8 mouse cellular contexts compared by ENCODE assay signal in genomic region chr8:12384996-12385685, GRCm38 (mm10). TPM values are rescaled to one million over a fixed set of nuclear protein-coding genes. Genes with fewer than 3 reads are reported as not detected.
DNase-seq lines count a peak whose midpoint lies in the region; ATAC-seq and TF ChIP-seq lines count a peak whose summit lies in the region.
"Had no signal": no experiment of that assay in that cellular context is flagged by ENCODE, and none has a peak within 500 bp of the region (broad histone marks: within the 10 kb centered on the region; RNA-seq: fewer than 3 reads in every experiment).

No protein-coding gene starts in this region.

- TF ChIP-seq POLR2A in small intestine, adult 2 months (IDR thresholded peaks at IDR 0.05; ENCODE audit: low read depth, low read length), result no peak

- H3K4me1 ChIP-seq in lung, postnatal 0 days (ENCODE audit: insufficient read depth, low read depth, low read length), result peaks cover 17% of the 10 kb centered on the region
- H3K4me1 ChIP-seq in forebrain, embryonic 12.5 days, result peaks cover 63% of the 10 kb centered on the region
- peaks cover 43% of the 10 kb centered on the region for H3K4me1 ChIP-seq in limb, embryonic 10.5 days
- H3K4me1 ChIP-seq in small intestine, adult 2 months (ENCODE audit: control insufficient read depth, insufficient read depth, insufficient read length, low read length), result peaks cover 2% of the 10 kb centered on the region; the same call in 1 of the 2 replicates

- H3K27me3 ChIP-seq in lung, postnatal 0 days (replicated peaks; ENCODE audit: insufficient read depth, low read length), result peaks cover 87% of the 10 kb centered on the region
- peaks cover 77% of the 10 kb centered on the region for H3K27me3 ChIP-seq in forebrain, embryonic 12.5 days
- peaks cover 100% of the 10 kb centered on the region for H3K27me3 ChIP-seq in limb, embryonic 10.5 days (ENCODE audit: low read depth, poor library complexity, severe bottlenecking)
- H3K27me3 ChIP-seq in small intestine, adult 2 months (ENCODE audit: control insufficient read depth, insufficient read depth, low read length), result peaks cover 70% of the 10 kb centered on the region

- no peaks in the 10 kb centered on the region for H3K36me3 ChIP-seq in lung, postnatal 0 days (ENCODE audit: insufficient read depth, low read length)
- no peaks in the 10 kb centered on the region for H3K36me3 ChIP-seq in forebrain, embryonic 12.5 days (replicated peaks)
- no peaks in the 10 kb centered on the region for H3K36me3 ChIP-seq in limb, embryonic 10.5 days
- H3K36me3 ChIP-seq in small intestine, adult 2 months (ENCODE audit: control insufficient read depth, insufficient read depth, low read length), result no peaks in the 10 kb centered on the region

- peak overlapping the region; percentile 36 for H3K4me3 ChIP-seq in lung, postnatal 0 days (ENCODE audit: low read depth, low read length)
- H3K4me3 ChIP-seq in forebrain, embryonic 12.5 days (replicated peaks), result peak overlapping the region; percentile 60
- peak overlapping the region; percentile 39 for H3K4me3 ChIP-seq in limb, embryonic 10.5 days
- H3K4me3 ChIP-seq in small intestine, adult 2 months (ENCODE audit: low read depth, low read length), result peak overlapping the region; percentile 22

- peak overlapping the region; percentile 60 for H3K4me2 ChIP-seq in lung, postnatal 0 days (replicated peaks; ENCODE audit: low read depth, low read length)
- H3K4me2 ChIP-seq in forebrain, embryonic 12.5 days, result peak overlapping the region; percentile 83

- no peak overlapping the region for H3K27ac ChIP-seq in lung, postnatal 0 days (ENCODE audit: low read length)
- peak overlapping the region; percentile 95 for H3K27ac ChIP-seq in forebrain, embryonic 12.5 days
- no peak overlapping the region for H3K27ac ChIP-seq in limb, embryonic 10.5 days
- H3K27ac ChIP-seq in small intestine, adult 2 months (ENCODE audit: insufficient read depth, low read depth, low read length), result no peak overlapping the region

- ATAC-seq in lung, postnatal 0 days, result peak; percentile 14; the same call in 1 of the 2 replicates
- ATAC-seq in forebrain, embryonic 12.5 days (ENCODE audit: low FRiP score), result peak; percentile 69

- no peak overlapping the region for H3K9ac ChIP-seq in lung, postnatal 0 days (replicated peaks; ENCODE audit: low read depth)
- peak overlapping the region; percentile 91 for H3K9ac ChIP-seq in forebrain, embryonic 12.5 days

- under 1% methylated on average over 56 of the region's 57 CpGs for WGBS in lung, postnatal 0 days
- WGBS in forebrain, embryonic 12.5 days, result under 1% methylated on average over 55 of the region's 57 CpGs
- WGBS in limb, embryonic 10.5 days, result under 1% methylated on average over 57 of the region's 57 CpGs
- 2% methylated on average over 55 of the region's 57 CpGs for WGBS in small intestine, adult 2 months

- no peak for TF ChIP-seq CTCF in lung, postnatal 0 days (IDR thresholded peaks at IDR 0.05)
- TF ChIP-seq CTCF in small intestine, adult 2 months (IDR thresholded peaks at IDR 0.05; ENCODE audit: extremely low read depth, insufficient read length, insufficient replicate concordance, low read depth, low read length), result no peak

- H3K9me3 ChIP-seq in lung, postnatal 0 days (ENCODE audit: low read length), result no peaks in the 10 kb centered on the region
- H3K9me3 ChIP-seq in forebrain, embryonic 12.5 days, result no peaks in the 10 kb centered on the region
- H3K9me3 ChIP-seq in limb, embryonic 10.5 days (replicated peaks), result no peaks in the 10 kb centered on the region

- DNase-seq in lung, postnatal 0 days (ENCODE audit: low spot score), result no peak
- DNase-seq in lung, adult 18-20 months, result no peak
- DNase-seq in limb, embryonic 10.5 days (ENCODE audit: low spot score), result peak; percentile 68
- DNase-seq in B cell, adult 2 months, result no peak
- no peak for DNase-seq in thymus, postnatal 4 days

- TF ChIP-seq EP300 in lung, postnatal 0 days (IDR thresholded peaks at IDR 0.05), result no peak

RNA-seq across cellular contexts. Expression of gene Sox1, which starts 10.0 kb away (rescaled TPM):
- not detected in 2 replicates for polyA plus RNA-seq in lung, postnatal 0 days (2015; fragmentation: Nextera tagmentation; extraction: Ambion mirVana)
- polyA plus RNA-seq in forebrain, embryonic 12.5 days (2016; fragmentation: Nextera tagmentation; extraction: Ambion mirVana), result 9.6 and 11.0 TPM in 2 replicates
- polyA plus RNA-seq in limb, embryonic 10.5 days (2016; fragmentation: Nextera tagmentation; extraction: Ambion mirVana), result not detected in 2 replicates
- polyA plus RNA-seq in small intestine, adult 2 months (2012; rRNA removed), result not detected in 2 replicates
- polyA plus RNA-seq: liver, adult 2 months had no signal

Comparison
In these comparisons a context has a peak if more than half of its experiments do, and no peak if none do; other contexts are left out.
1. RNA of gene Sox1, which starts 10.0 kb away (polyA plus RNA-seq): 9.6 to 11.0 TPM in forebrain, embryonic 12.5 days; not detected in small intestine, adult 2 months, not detected in limb, embryonic 10.5 days and not detected in lung, postnatal 0 days; every median in the first group is over 10 times any median in the second.
2. Peak in every context shown above with its lines, with median percentiles within 50 percentile points of each other: H3K4me3 ChIP-seq.